ENCODE assay signal across 13 mouse cellular contexts in the genomic region with DNA sequence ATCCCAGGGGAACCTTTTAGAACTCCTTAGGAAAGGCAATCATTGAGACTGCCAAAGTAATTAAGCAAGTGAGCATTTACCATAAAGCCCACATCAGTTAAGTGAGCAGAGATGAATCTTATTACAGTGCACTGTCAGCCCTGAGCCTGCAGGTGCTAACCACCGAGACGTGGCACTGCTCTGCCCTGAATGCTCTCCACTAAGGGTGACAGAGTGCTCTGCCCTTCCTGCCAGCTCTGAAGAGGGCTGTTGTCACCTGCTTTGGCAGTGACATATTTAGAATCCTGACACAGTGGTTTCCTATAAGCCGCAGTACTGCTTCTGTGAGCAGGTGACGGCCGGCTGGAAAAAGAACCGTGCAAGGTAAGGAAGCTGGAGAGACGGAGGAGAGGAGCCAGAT. TPM values are rescaled to one million over a fixed set of nuclear protein-coding genes. Genes with fewer than 3 reads are reported as not detected.
DNase-seq lines count a peak whose midpoint lies in the region; ATAC-seq lines count a peak whose summit lies in the region.
"Had no signal": no experiment of that assay in that cellular context is flagged by ENCODE, and none has a peak within 500 bp of the region (broad histone marks: within the 10 kb centered on the region; RNA-seq: fewer than 3 reads in every experiment).

No protein-coding gene starts in this region.

- no peak overlapping the region for H3K4me3 ChIP-seq in forebrain, embryonic 14.5 days (ENCODE audit: low read depth, low read length)
- H3K4me3 ChIP-seq in forebrain, embryonic 11.5 days (ENCODE audit: low read depth, low read length) = no peak overlapping the region
- no peak overlapping the region for H3K4me3 ChIP-seq in heart, embryonic 12.5 days
- H3K4me3 ChIP-seq: limb, embryonic 13.5 days had no signal

- 65% methylated on average over 7 of the region's 7 CpGs for WGBS in forebrain, embryonic 14.5 days
- WGBS in forebrain, embryonic 11.5 days = 85% methylated on average over 7 of the region's 7 CpGs
- WGBS in heart, embryonic 12.5 days = 48% methylated on average over 7 of the region's 7 CpGs

- H3K27ac ChIP-seq in forebrain, embryonic 14.5 days (ENCODE audit: low read depth, low read length) = no peak overlapping the region
- H3K27ac ChIP-seq in forebrain, embryonic 11.5 days (ENCODE audit: low read depth, low read length) = no peak overlapping the region
- H3K27ac ChIP-seq in heart, embryonic 12.5 days (ENCODE audit: poor library complexity, severe bottlenecking) = peak overlapping the region; percentile 20; the same call in 1 of the 2 replicates
- H3K27ac ChIP-seq: limb, embryonic 13.5 days had no signal

- no peaks in the 10 kb centered on the region for H3K9me3 ChIP-seq in forebrain, embryonic 14.5 days (replicated peaks; ENCODE audit: control insufficient read depth, low read length)
- no peaks in the 10 kb centered on the region for H3K9me3 ChIP-seq in forebrain, embryonic 11.5 days (ENCODE audit: control insufficient read depth, low read length)
- H3K9me3 ChIP-seq in heart, embryonic 12.5 days (replicated peaks) = no peaks in the 10 kb centered on the region
- H3K9me3 ChIP-seq: limb, embryonic 13.5 days had no signal

- peak; percentile 14 for DNase-seq in forebrain, embryonic 14.5 days (ENCODE audit: low spot score)
- DNase-seq in forebrain, embryonic 11.5 days (ENCODE audit: low spot score) = no peak
- DNase-seq in CD4-positive helper T cell, adult 2 months (ENCODE audit: low read depth, low spot score) = peak; percentile 16
- DNase-seq in natural killer cell, adult 2 months (ENCODE audit: low spot score in 2 of 2) = peak; percentile 8 to 13
- no peak for DNase-seq in lung, postnatal 4 days
- no peak for DNase-seq in kidney, adult 11 months
- no peak for DNase-seq in kidney, adult 9 months
- DNase-seq: embryo, embryonic 11 days; lung, embryonic 14.5 days had no signal

- no peak for ATAC-seq in forebrain, embryonic 14.5 days
- ATAC-seq in forebrain, embryonic 11.5 days (replicated peaks; ENCODE audit: low FRiP score) = no peak
- no peak for ATAC-seq in heart, embryonic 12.5 days (ENCODE audit: insufficient number of reproducible peaks, low FRiP score)
- ATAC-seq: intestine, postnatal 0 days had no signal

- no peak overlapping the region for H3K4me2 ChIP-seq in forebrain, embryonic 14.5 days (ENCODE audit: low read length)
- no peak overlapping the region for H3K4me2 ChIP-seq in forebrain, embryonic 11.5 days (ENCODE audit: low read depth, low read length, severe bottlenecking)
- H3K4me2 ChIP-seq in heart, embryonic 12.5 days = peak overlapping the region; percentile 43
- H3K4me2 ChIP-seq: limb, embryonic 13.5 days; lung, embryonic 14.5 days; midbrain, embryonic 11.5 days had no signal

- H3K27me3 ChIP-seq in forebrain, embryonic 14.5 days (replicated peaks; ENCODE audit: control insufficient read depth, insufficient read depth, low read length) = no peaks in the 10 kb centered on the region
- no peaks in the 10 kb centered on the region for H3K27me3 ChIP-seq in forebrain, embryonic 11.5 days (ENCODE audit: control insufficient read depth, insufficient read depth, low read length)
- H3K27me3 ChIP-seq in heart, embryonic 12.5 days (replicated peaks) = no peaks in the 10 kb centered on the region
- H3K27me3 ChIP-seq: limb, embryonic 13.5 days had no signal

- H3K4me1 ChIP-seq in forebrain, embryonic 14.5 days (ENCODE audit: control insufficient read depth, insufficient read depth, low read length) = no peaks in the 10 kb centered on the region
- peaks cover 2% of the 10 kb centered on the region; the same call in 1 of the 2 replicates for H3K4me1 ChIP-seq in forebrain, embryonic 11.5 days (replicated peaks; ENCODE audit: control insufficient read depth, insufficient read depth, low read length)
- H3K4me1 ChIP-seq in heart, embryonic 12.5 days (replicated peaks) = peaks cover 20% of the 10 kb centered on the region

- H3K36me3 ChIP-seq in forebrain, embryonic 14.5 days (ENCODE audit: control insufficient read depth, insufficient read depth, low read length) = no peaks in the 10 kb centered on the region
- no peaks in the 10 kb centered on the region for H3K36me3 ChIP-seq in forebrain, embryonic 11.5 days (ENCODE audit: control insufficient read depth, insufficient read depth, low read length)
- no peaks in the 10 kb centered on the region for H3K36me3 ChIP-seq in heart, embryonic 12.5 days
- H3K36me3 ChIP-seq: limb, embryonic 13.5 days had no signal

- no peak overlapping the region for H3K9ac ChIP-seq in forebrain, embryonic 14.5 days (ENCODE audit: low read length)
- H3K9ac ChIP-seq in forebrain, embryonic 11.5 days (ENCODE audit: low read length) = no peak overlapping the region
- no peak overlapping the region for H3K9ac ChIP-seq in heart, embryonic 12.5 days
- H3K9ac ChIP-seq: limb, embryonic 13.5 days; lung, embryonic 14.5 days had no signal

RNA-seq across cellular contexts. Expression of gene Kcnip2, which starts 38.7 kb away (rescaled TPM):
- 4.6 and 6.8 TPM in 2 replicates for polyA plus RNA-seq in forebrain, embryonic 14.5 days (2014; fragmentation: Nextera tagmentation; extraction: Ambion mirVana)
- polyA plus RNA-seq in forebrain, embryonic 11.5 days (2014; fragmentation: Nextera tagmentation; extraction: Ambion mirVana) = 0.76 and 1.5 TPM in 2 replicates
- 0.36 and 0.56 TPM in 2 replicates for polyA plus RNA-seq in heart, embryonic 12.5 days (2016; fragmentation: Nextera tagmentation; extraction: Ambion mirVana)

Comparison
In these comparisons a context has a peak if more than half of its experiments do, and no peak if none do; other contexts are left out.
1. DNase-seq: peak in forebrain, embryonic 14.5 days (single experiment), CD4-positive helper T cell, adult 2 months (single experiment) and natural killer cell, adult 2 months (2 of 2); none in forebrain, embryonic 11.5 days (single experiment), lung, postnatal 4 days (0 of 2), kidney, adult 11 months (single experiment) and kidney, adult 9 months (single experiment).